Mouse (Mus musculus) megakaryocyte-erythroid progenitor cell, adult 5-6 weeks (primary cell): ENCODE measurements around the gene Crip2. TPM values are rescaled to one million over a fixed set of nuclear protein-coding genes. Genes with fewer than 3 reads are reported as not detected.

Source experiments
- ATAC-seq: replicated peaks from 2 replicates; pipeline ENCODE4 v1.8.0; 2016; ENCODE audit warnings: mild to moderate bottlenecking, inconsistent platforms; ENCODE audit not compliant: severe bottlenecking, poor library complexity, low FRiP score, low TSS enrichment
- total RNA-seq, 2 experiments: library from RNA; stranded (forward) in 1 of 2; stranded (reverse) in 1 of 2; fragments of 200-1000, 215-1000 nt in 1 of 2; fragments of >200 nt in 1 of 2; fragmentation: Nextera tagmentation in 1 of 2; gene quantifications; 2 replicates each; pipeline ENCODE4 v1.2.3; 2014 to 2017

Crip2 gene
- total RNA-seq, 2 experiments from 2014 or later = 18.2 to 26.1 TPM

- ATAC-seq = no peak
Measured at GRCm38 (mm10) chr12:113157002-113157401, 17.0 kb downstream of the Crip2 start.

GRCm38 (mm10) chr12:113157521-113157920 lies 17.5 kb downstream of the Crip2 start:
- ATAC-seq = no peak

GRCm38 (mm10) chr12:113157971-113158370 lies 17.9 kb downstream of the Crip2 start:
- ATAC-seq = no peak

- no peak for ATAC-seq
Measured at GRCm38 (mm10) chr12:113163561-113164006, 23.5 kb downstream of the Crip2 start.

DNA sequence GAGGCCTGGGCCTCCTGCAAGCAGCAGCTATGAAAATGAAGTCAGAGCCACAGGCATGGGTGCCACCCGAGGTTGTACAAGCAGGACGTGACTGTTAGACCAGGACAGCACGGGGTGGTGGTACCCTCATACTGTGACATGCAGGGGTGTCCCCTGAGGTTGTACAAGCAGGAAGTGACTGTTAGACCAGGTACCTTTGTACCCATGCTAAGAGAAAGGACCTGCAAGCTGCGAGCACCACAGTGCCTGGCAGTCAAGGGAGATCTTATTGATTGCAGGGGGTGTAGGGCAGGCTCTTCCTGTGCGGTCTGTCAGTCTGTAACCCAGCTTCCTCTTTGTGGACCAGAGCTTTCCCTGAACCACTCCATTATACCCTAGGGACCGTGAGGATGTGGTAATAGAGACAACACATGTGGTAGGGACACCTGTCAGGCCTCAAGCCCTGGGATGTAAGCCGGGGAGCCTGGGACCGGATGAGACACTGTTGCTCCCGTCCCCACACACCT lies 28.0 kb downstream of the Crip2 start:
- peak; percentile 58 for ATAC-seq

DNA sequence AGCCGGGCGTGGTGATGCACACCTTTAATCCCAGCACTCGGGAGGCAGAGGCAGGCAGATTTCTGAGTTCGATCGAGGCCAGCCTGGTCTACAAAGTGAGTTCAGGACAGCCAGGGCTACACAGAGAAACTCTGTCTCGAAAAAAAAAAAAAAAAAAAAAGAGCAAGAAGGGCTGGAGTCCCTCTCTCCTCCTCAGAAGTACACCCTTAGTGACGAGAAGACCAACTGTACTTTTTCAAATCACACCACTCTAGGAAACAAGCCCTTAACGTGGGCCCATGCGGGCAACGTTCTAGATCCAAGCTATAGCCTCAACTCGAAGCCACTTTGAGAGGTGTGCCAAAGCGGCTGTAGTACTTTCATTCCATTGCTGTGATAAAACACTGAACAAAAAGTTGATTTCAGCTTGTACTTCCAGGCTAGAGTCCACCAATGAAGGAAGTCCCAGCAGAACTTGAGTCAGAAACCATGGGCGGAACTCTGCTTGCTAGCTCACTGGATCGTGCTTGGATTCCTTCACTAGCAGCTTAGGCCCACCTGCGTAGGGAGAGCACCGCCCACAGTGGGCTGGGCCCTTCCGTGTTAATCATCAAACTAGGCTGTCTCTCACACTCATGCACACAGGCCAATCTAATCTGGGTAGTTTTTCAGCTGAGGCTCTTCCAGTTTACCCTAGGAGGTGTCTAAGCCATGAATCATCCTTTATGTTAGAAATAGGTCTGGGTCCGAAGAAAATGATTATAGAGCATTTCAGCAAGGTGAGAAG lies 37.1 kb downstream of the Crip2 start:
- ATAC-seq = 0 out of 2 replicates have a peak, but pooled peaks have one; percentile 19

DNA sequence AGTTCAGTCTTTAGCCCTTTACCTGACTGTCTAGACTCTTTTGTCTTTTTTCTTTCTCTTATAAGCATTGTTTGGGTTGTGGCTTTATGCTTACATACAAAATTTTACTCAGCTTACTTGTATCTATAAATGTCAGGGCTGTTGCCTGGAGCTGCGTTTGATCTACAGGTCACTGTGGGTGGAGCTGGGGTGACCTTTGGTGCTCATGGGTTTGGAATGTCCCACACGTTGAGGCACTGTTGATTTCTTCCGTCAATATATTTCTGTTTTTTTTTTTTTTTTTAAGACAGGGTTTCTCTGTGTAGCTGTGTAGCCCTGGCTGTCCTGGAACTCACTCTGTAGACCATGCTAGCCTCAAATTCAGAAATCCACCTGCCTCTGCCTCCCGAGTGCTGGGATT lies 41.0 kb downstream of the Crip2 start:
- ATAC-seq = no peak

- ATAC-seq = no peak
Measured at GRCm38 (mm10) chr12:113184945-113185344, 44.9 kb downstream of the Crip2 start.

DNA sequence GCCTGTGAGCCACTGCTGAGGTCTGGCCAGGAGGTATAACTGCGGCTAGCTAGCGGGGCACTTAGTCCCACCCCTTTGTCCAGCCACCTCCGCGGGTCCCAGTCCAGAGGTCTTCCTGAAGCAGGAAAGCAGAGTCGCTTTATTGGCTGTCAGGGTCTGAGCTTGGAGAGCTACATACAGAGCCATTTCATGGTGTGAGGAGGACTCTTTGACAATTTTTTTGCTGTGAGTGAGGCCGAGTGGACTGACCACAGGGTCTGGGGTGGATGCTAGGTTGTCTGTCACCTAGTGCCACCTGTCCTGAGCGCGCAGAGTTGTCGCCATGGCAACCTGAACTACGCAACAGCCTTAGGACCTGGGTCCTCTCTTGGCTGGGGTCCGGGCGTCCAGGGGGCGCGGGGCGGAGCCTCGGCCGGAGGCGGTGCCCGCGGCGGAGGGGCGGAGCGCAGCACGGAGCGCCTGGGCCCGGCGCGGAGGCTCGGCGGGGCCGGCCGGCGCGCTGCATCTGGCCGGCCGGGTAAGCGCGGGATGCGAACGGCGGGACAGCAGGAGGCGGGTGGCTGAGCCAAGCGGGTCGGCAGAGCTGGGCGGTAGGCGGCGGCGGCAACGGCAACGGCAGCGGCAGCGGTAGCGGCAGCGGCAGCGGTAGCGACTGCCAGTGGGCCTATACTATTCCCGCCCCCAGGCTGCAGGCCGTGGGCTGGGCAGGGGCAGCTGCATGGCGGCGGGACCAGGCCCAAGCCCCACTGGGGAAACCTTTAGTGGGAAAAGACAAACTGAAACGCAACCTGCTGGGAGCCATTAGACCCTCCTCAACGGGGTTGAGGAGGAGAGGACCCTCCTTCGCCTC lies 45.6 kb downstream of the Crip2 start, which contains the start of gene Tmem121:
TSS of gene Tmem121 (plus strand) at position 489 of the 850 bp plus-strand sequence.
- ATAC-seq = no peak

GRCm38 (mm10) chr12:113186326-113187010 lies 46.4 kb downstream of the Crip2 start:
- no peak for ATAC-seq

GRCm38 (mm10) chr12:113187011-113187375 lies 47.0 kb downstream of the Crip2 start:
- ATAC-seq = no peak

- ATAC-seq = peak; percentile 73
Measured at GRCm38 (mm10) chr12:113187584-113188295, 47.7 kb downstream of the Crip2 start.

DNA sequence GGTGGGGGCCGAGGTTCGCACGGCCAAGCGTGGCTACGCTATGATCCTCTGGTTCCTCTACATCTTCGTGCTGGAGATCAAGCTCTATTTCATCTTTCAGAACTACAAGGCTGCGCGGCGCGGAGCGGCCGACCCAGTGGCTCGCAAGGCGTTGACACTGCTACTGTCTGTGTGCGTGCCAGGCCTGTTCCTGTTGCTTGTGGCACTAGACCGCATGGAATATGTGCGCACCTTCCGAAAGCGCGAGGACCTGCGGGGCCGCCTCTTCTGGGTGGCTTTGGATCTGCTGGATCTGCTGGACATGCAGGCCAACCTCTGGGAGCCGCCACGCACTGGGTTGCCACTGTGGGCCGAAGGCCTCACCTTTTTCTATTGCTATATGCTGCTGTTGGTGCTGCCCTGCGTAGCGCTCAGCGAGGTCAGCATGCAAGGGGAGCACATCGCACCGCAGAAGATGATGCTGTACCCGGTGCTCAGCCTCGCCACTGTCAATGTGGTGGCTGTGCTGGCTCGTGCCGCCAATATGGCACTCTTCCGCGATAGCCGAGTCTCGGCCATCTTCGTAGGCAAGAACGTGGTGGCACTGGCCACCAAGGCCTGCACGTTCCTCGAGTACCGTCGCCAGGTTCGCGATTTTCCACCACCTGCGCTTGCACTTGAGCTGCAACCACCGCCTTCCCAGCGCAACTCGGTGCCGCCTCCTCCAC lies 48.5 kb downstream of the Crip2 start:
- ATAC-seq = no peak

DNA sequence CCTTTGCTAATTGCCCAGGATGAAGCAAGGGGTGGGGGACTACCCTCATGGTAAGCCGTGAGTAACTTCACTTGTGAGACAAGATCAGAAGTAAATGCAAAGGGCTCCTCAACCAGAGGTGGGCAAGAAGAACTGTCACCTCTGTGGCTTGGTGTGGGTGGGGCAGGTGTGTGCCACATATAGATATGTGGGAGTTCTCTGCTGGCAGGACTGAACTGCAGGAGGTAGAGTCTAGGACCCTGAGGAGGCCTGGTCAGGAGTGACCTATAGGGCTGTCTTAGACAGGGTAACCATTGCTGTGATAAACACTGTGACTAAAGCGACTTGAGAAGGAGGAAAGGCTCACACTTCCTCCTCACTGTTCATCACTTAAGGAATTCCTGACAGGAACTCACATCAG lies 53.4 kb downstream of the Crip2 start:
- ATAC-seq = peak; percentile 57

Other genes starting within 250 kb of the Crip2 start
- 0.11 and 0.99 TPM in 2 replicates for gene Jag2, start 210.5 kb upstream of the Crip2 start, total RNA-seq (2014; fragmentation: Nextera tagmentation)
- 0.23 and 5.7 TPM in 2 replicates for gene Jag2, start 210.5 kb upstream of the Crip2 start, total RNA-seq (2017)
- gene Nudt14, start 198.1 kb upstream of the Crip2 start, total RNA-seq (2014; fragmentation: Nextera tagmentation) = 9.9 and 22.9 TPM in 2 replicates
- 1.9 and 7.5 TPM in 2 replicates for gene Nudt14, start 198.1 kb upstream of the Crip2 start, total RNA-seq (2017)
- 4.2 and 6.5 TPM in 2 replicates for gene Btbd6, start 163.8 kb upstream of the Crip2 start, total RNA-seq (2014; fragmentation: Nextera tagmentation)
- 5.0 and 8.7 TPM in 2 replicates for gene Btbd6, start 163.8 kb upstream of the Crip2 start, total RNA-seq (2017)
- gene Brf1, start 139.5 kb upstream of the Crip2 start, total RNA-seq (2014; fragmentation: Nextera tagmentation) = 79.6 and 114 TPM in 2 replicates
- gene Brf1, start 139.5 kb upstream of the Crip2 start, total RNA-seq (2017) = 58.8 and 83.3 TPM in 2 replicates
- gene Pacs2, start 125.7 kb upstream of the Crip2 start, total RNA-seq (2014; fragmentation: Nextera tagmentation) = 31.6 and 33.3 TPM in 2 replicates
- gene Pacs2, start 125.7 kb upstream of the Crip2 start, total RNA-seq (2017) = 9.4 and 10.0 TPM in 2 replicates
- gene Tex22, start 65.7 kb upstream of the Crip2 start, total RNA-seq (2014; fragmentation: Nextera tagmentation) = 2.6 TPM in 1 of 2 replicates, not detected in the other
- gene Tex22, start 65.7 kb upstream of the Crip2 start, total RNA-seq (2017) = not detected in 2 replicates
- 131 and 142 TPM in 2 replicates for gene Mta1, start 42.0 kb upstream of the Crip2 start, total RNA-seq (2014; fragmentation: Nextera tagmentation)
- gene Mta1, start 42.0 kb upstream of the Crip2 start, total RNA-seq (2017) = 30.7 and 54.1 TPM in 2 replicates
- gene Crip1, start 6.1 kb downstream of the Crip2 start, total RNA-seq (2014; fragmentation: Nextera tagmentation) = 248 and 286 TPM in 2 replicates
- 191 and 258 TPM in 2 replicates for gene Crip1, start 6.1 kb downstream of the Crip2 start, total RNA-seq (2017)
- 13.5 and 29.1 TPM in 2 replicates for gene Tedc1, start 16.2 kb downstream of the Crip2 start, total RNA-seq (2014; fragmentation: Nextera tagmentation)
- 10.7 and 15.7 TPM in 2 replicates for gene Tedc1, start 16.2 kb downstream of the Crip2 start, total RNA-seq (2017)
- gene Tmem121, start 45.7 kb downstream of the Crip2 start, total RNA-seq (2014; fragmentation: Nextera tagmentation) = 0.22 and 0.74 TPM in 2 replicates
- not detected in 2 replicates for gene Tmem121, start 45.7 kb downstream of the Crip2 start, total RNA-seq (2017)